Mouse (Mus musculus): ENCODE results near the gene Olfr1090. TPM values are rescaled to one million over a fixed set of nuclear protein-coding genes. Genes with fewer than 3 reads are reported as not detected.

The Olfr1090 gene
- polyA plus RNA-seq (2015; fragmentation: Nextera tagmentation; extraction: Ambion mirVana): not detected in 2 replicates

GRCm38 (mm10) chr2:86758893-86759292 lies at the start of gene Olfr1090:
Olfr1090 (minus strand) TSS chr2:86758993.
- H3K4me3 ChIP-seq (replicated peaks): no peak within 1 kb of the TSS
- H3K9ac ChIP-seq (replicated peaks): no peak within 1 kb of the TSS
- H3K27me3 ChIP-seq: no peaks in the 10 kb centered on the region
- ATAC-seq: no peak
- WGBS: 90% methylated on average over 1 of the region's 1 CpGs
- H3K9me3 ChIP-seq: no peaks in the 10 kb centered on the region
- no peaks in the 10 kb centered on the region for H3K4me1 ChIP-seq (replicated peaks)
- H3K36me3 ChIP-seq: no peaks in the 10 kb centered on the region
- H3K27ac ChIP-seq: no peak within 1 kb of the TSS
- no peak within 1 kb of the TSS for H3K4me2 ChIP-seq (replicated peaks)

GRCm38 (mm10) chr2:86782179-86782578 lies 23.4 kb upstream of the Olfr1090 start, which contains the start of gene Olfr1093:
Olfr1093 (plus strand) TSS chr2:86782479.
- Histone ChIP-seq H3K4me3 (replicated peaks) (no peak within 1 kb of the TSS), H3K27ac (no peak within 1 kb of the TSS), H3K9ac (replicated peaks) (no peak within 1 kb of the TSS), H3K4me1 (replicated peaks) (no peaks in the 10 kb centered on the region), H3K27me3 (no peaks in the 10 kb centered on the region), H3K36me3 (no peaks in the 10 kb centered on the region), H3K9me3 (no peaks in the 10 kb centered on the region), H3K4me2 (replicated peaks) (no peak within 1 kb of the TSS)
- no peak for ATAC-seq
- 85% methylated on average over 2 of the region's 2 CpGs for WGBS

GRCm38 (mm10) chr2:86761050-86761449 lies 2.3 kb upstream of the Olfr1090 start:
- H3K4me1 ChIP-seq (replicated peaks): no peaks in the 10 kb centered on the region
- 94% methylated on average over 6 of the region's 6 CpGs for WGBS
- H3K9ac ChIP-seq (replicated peaks): no peak overlapping the region
- ATAC-seq: no peak
- H3K4me2 ChIP-seq (replicated peaks): no peak overlapping the region
- no peaks in the 10 kb centered on the region for H3K27me3 ChIP-seq
- H3K4me3 ChIP-seq (replicated peaks): no peak overlapping the region
- no peaks in the 10 kb centered on the region for H3K9me3 ChIP-seq
- H3K36me3 ChIP-seq: no peaks in the 10 kb centered on the region
- no peak overlapping the region for H3K27ac ChIP-seq

GRCm38 (mm10) chr2:86733601-86734000 lies 25.2 kb downstream of the Olfr1090 start, which contains the start of gene Olfr1089:
Olfr1089 (minus strand) TSS chr2:86733701.
- H3K9me3 ChIP-seq: no peaks in the 10 kb centered on the region
- H3K9ac ChIP-seq (replicated peaks): no peak within 1 kb of the TSS
- H3K27ac ChIP-seq: no peak within 1 kb of the TSS
- no peaks in the 10 kb centered on the region for H3K4me1 ChIP-seq (replicated peaks)
- ATAC-seq: no peak
- no peak within 1 kb of the TSS for H3K4me2 ChIP-seq (replicated peaks)
- no peaks in the 10 kb centered on the region for H3K27me3 ChIP-seq
- H3K4me3 ChIP-seq (replicated peaks): no peak within 1 kb of the TSS
- H3K36me3 ChIP-seq: no peaks in the 10 kb centered on the region

Other genes starting within 250 kb of the Olfr1090 start
- not detected in 2 replicates for gene Olfr1079, start 216.5 kb downstream of the Olfr1090 start, polyA plus RNA-seq (2015; fragmentation: Nextera tagmentation; extraction: Ambion mirVana)
- gene Olfr1080, start 200.8 kb downstream of the Olfr1090 start, polyA plus RNA-seq (2015; fragmentation: Nextera tagmentation; extraction: Ambion mirVana): not detected in 2 replicates
- gene Olfr1082, start 160.0 kb downstream of the Olfr1090 start, polyA plus RNA-seq (2015; fragmentation: Nextera tagmentation; extraction: Ambion mirVana): not detected in 2 replicates
- gene Olfr1084, start 119.3 kb downstream of the Olfr1090 start, polyA plus RNA-seq (2015; fragmentation: Nextera tagmentation; extraction: Ambion mirVana): not detected in 2 replicates
- not detected in 2 replicates for gene Olfr1085, start 97.0 kb downstream of the Olfr1090 start, polyA plus RNA-seq (2015; fragmentation: Nextera tagmentation; extraction: Ambion mirVana)
- gene Olfr1086, start 78.9 kb downstream of the Olfr1090 start, polyA plus RNA-seq (2015; fragmentation: Nextera tagmentation; extraction: Ambion mirVana): not detected in 2 replicates
- not detected in 2 replicates for gene Olfr1087, start 60.6 kb downstream of the Olfr1090 start, polyA plus RNA-seq (2015; fragmentation: Nextera tagmentation; extraction: Ambion mirVana)
- gene Olfr1089, start 25.3 kb downstream of the Olfr1090 start, polyA plus RNA-seq (2015; fragmentation: Nextera tagmentation; extraction: Ambion mirVana): not detected in 2 replicates
- not detected in 2 replicates for gene Olfr1093, start 23.5 kb upstream of the Olfr1090 start, polyA plus RNA-seq (2015; fragmentation: Nextera tagmentation; extraction: Ambion mirVana)
- not detected in 2 replicates for gene Olfr141, start 51.0 kb upstream of the Olfr1090 start, polyA plus RNA-seq (2015; fragmentation: Nextera tagmentation; extraction: Ambion mirVana)
- not detected in 2 replicates for gene Olfr1094, start 65.7 kb upstream of the Olfr1090 start, polyA plus RNA-seq (2015; fragmentation: Nextera tagmentation; extraction: Ambion mirVana)
- gene Olfr1095, start 92.7 kb upstream of the Olfr1090 start, polyA plus RNA-seq (2015; fragmentation: Nextera tagmentation; extraction: Ambion mirVana): not detected in 2 replicates
- gene Gm13723, start 115.8 kb upstream of the Olfr1090 start, polyA plus RNA-seq (2015; fragmentation: Nextera tagmentation; extraction: Ambion mirVana): not detected in 2 replicates
- gene Olfr1097, start 133.2 kb upstream of the Olfr1090 start, polyA plus RNA-seq (2015; fragmentation: Nextera tagmentation; extraction: Ambion mirVana): not detected in 2 replicates
- not detected in 2 replicates for gene Olfr1098, start 165.6 kb upstream of the Olfr1090 start, polyA plus RNA-seq (2015; fragmentation: Nextera tagmentation; extraction: Ambion mirVana)
- gene Olfr1099, start 201.7 kb upstream of the Olfr1090 start, polyA plus RNA-seq (2015; fragmentation: Nextera tagmentation; extraction: Ambion mirVana): not detected in 2 replicates
- gene Olfr1100, start 221.0 kb upstream of the Olfr1090 start, polyA plus RNA-seq (2015; fragmentation: Nextera tagmentation; extraction: Ambion mirVana): not detected in 2 replicates
- not detected in 2 replicates for gene Olfr1101, start 232.2 kb upstream of the Olfr1090 start, polyA plus RNA-seq (2015; fragmentation: Nextera tagmentation; extraction: Ambion mirVana)
- gene Olfr1102, start 239.4 kb upstream of the Olfr1090 start, polyA plus RNA-seq (2015; fragmentation: Nextera tagmentation; extraction: Ambion mirVana): not detected in 2 replicates

Data from midbrain, embryonic 13.5 days (tissue).